Mouse (Mus musculus) stomach, postnatal 0 days (tissue): ENCODE measurements around the gene Oard1. TPM values are rescaled to one million over a fixed set of nuclear protein-coding genes. Genes with fewer than 3 reads are reported as not detected.

Experiments
- ATAC-seq: fragments of 200-750 bp; cut with Nextera tagmentation; 2 replicates; pipeline ENCODE4 v1.8.0; 2017; ENCODE audit not compliant: low FRiP score, low TSS enrichment
- DNase-seq: peaks from one replicate; pipeline ENCODE4 v3.0.0-alpha.2; 2016; ENCODE audit warnings: low spot score
- H3K27ac ChIP-seq: fragments of 300-500 bp; sonication (generic); replicated peaks from 2 replicates; pipeline ENCODE4 v1.5.1; 2014; ENCODE audit warnings: mild to moderate bottlenecking, control low read depth
- H3K27me3 ChIP-seq: fragments of 300-500 bp; sonication (generic); 2 replicates; pipeline ENCODE4 v1.6.1; 2014; ENCODE audit warnings: low read length; ENCODE audit not compliant: control insufficient read depth, insufficient read depth
- H3K36me3 ChIP-seq: fragments of 300-500 bp; sonication (generic); 2 replicates; pipeline ENCODE4 v1.6.1; 2014; ENCODE audit warnings: low read length, mixed read lengths; ENCODE audit not compliant: control insufficient read depth, insufficient read depth
- H3K4me1 ChIP-seq: fragments of 300-500 bp; sonication (generic); replicated peaks from 2 replicates; pipeline ENCODE4 v1.6.1; 2014; ENCODE audit warnings: antibody characterized with exemption; ENCODE audit not compliant: control insufficient read depth, insufficient read depth
- H3K4me2 ChIP-seq: fragments of 300-500 bp; sonication (generic); replicated peaks from 2 replicates; pipeline ENCODE4 v1.6.1; 2014; ENCODE audit warnings: low read depth, mild to moderate bottlenecking, control low read depth, moderate library complexity
- H3K4me3 ChIP-seq: fragments of 300-500 bp; sonication (generic); 2 replicates; pipeline ENCODE4 v1.5.1; 2014; ENCODE audit warnings: low read depth, low read length, control low read depth
- H3K9ac ChIP-seq: fragments of 300-500 bp; sonication (generic); 2 replicates; pipeline ENCODE4 v1.6.1; 2014; ENCODE audit warnings: mild to moderate bottlenecking, low read length, control low read depth, mixed read lengths
- H3K9me3 ChIP-seq: fragments of 300-500 bp; sonication (generic); 2 replicates; pipeline ENCODE4 v1.6.1; 2016; ENCODE audit warnings: low read length; ENCODE audit not compliant: control insufficient read depth
- CTCF ChIP-seq: IDR thresholded peaks from 2 replicates; pipeline ENCODE4 v1.5.1; 2016; ENCODE audit warnings: antibody characterized with exemption, low read depth, mild to moderate bottlenecking, moderate library complexity
- EP300 ChIP-seq: optimal IDR thresholded peaks from 2 replicates; pipeline ENCODE3; 2016; ENCODE audit warnings: antibody characterized with exemption
- WGBS: fragments of 180-500 bp; shearing (Covaris S2); extraction: QIAGEN DNeasy Blood & Tissue Kit; methylation state at CpG from one replicate; pipeline ENCODE4 v1.1.7; 2014; 5-methylcytosine and 5-hydroxymethylcytosine counted together
- polyA plus RNA-seq: library from polyadenylated mRNA; unstranded; fragments of >200 nt; fragmentation: Nextera tagmentation; extraction: Ambion mirVana; gene quantifications from 2 replicates; pipeline ENCODE4 v1.2.1, GENCODE M21; 2015

Oard1 gene
- polyA plus RNA-seq, 1 experiment from 2014 or later, result 42.3 TPM

DNA sequence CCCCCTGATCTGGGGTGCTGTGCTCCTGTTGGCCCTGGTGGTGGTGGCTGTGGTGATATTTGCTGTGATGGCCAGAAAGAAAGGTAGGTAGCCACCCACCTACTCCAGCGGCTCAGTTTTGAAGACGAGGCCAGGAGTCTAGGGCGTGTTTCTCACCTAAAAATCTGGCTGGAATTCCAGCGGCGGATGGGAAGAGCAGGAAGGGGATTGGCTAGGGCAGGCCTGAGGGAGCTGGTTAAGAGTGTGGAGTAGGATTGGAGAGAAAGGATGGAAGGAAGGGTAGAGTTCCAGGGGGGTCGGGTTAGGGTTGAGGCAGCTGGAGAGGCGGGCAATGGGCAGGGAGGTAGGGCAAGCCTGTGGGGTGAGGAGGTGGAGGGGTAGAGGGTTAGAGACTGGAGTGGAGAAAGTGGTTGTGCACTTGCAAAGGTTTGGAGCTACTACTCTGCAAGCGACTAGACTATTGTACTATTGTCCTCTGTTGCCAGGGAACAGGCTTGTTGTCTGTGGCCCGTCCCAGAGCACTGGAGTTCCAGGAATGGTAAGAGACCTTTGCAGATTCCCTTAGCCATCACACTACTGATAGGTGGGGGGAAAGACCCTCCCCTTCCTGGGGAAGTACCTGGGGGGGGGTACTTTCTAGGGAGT lies 44.2 kb upstream of the Oard1 start:
- ATAC-seq, result no peak; the same call in 1 of the 2 replicates
- Histone ChIP-seq H3K4me3 (no peak overlapping the region), H3K27ac (no peak overlapping the region), H3K4me1 (no peaks in the 10 kb centered on the region), H3K27me3 (no peaks in the 10 kb centered on the region), H3K36me3 (no peaks in the 10 kb centered on the region), H3K9ac (no peak overlapping the region), H3K4me2 (no peak overlapping the region), H3K9me3 (no peaks in the 10 kb centered on the region)
- no peak for DNase-seq
- TF ChIP-seq CTCF (no peak), EP300 (no peak)
- WGBS, result 74% methylated on average over 9 of the region's 9 CpGs

- DNase-seq, result no peak
- no peak overlapping the region for H3K9ac ChIP-seq
- no peaks in the 10 kb centered on the region for H3K27me3 ChIP-seq
- ATAC-seq, result peak; percentile 54; the same call in 1 of the 2 replicates
- H3K4me1 ChIP-seq, result no peaks in the 10 kb centered on the region
- H3K9me3 ChIP-seq, result no peaks in the 10 kb centered on the region
- H3K4me2 ChIP-seq, result no peak overlapping the region
- TF ChIP-seq CTCF, result no peak
- no peak for TF ChIP-seq EP300
- H3K4me3 ChIP-seq, result no peak overlapping the region
- no peak overlapping the region for H3K27ac ChIP-seq
- 72% methylated on average over 5 of the region's 5 CpGs for WGBS
- no peaks in the 10 kb centered on the region for H3K36me3 ChIP-seq
Measured at GRCm38 (mm10) chr17:48366806-48367205, 43.0 kb upstream of the Oard1 start.

GRCm38 (mm10) chr17:48371621-48372020 lies 38.2 kb upstream of the Oard1 start:
- no peak for DNase-seq
- Histone ChIP-seq H3K27me3 (no peaks in the 10 kb centered on the region), H3K9me3 (no peaks in the 10 kb centered on the region), H3K36me3 (no peaks in the 10 kb centered on the region), H3K27ac (no peak overlapping the region), H3K4me2 (no peak overlapping the region), H3K4me1 (no peaks in the 10 kb centered on the region), H3K9ac (no peak overlapping the region), H3K4me3 (no peak overlapping the region)
- no peak for TF ChIP-seq CTCF
- no peak for TF ChIP-seq EP300
- ATAC-seq, result no peak

DNA sequence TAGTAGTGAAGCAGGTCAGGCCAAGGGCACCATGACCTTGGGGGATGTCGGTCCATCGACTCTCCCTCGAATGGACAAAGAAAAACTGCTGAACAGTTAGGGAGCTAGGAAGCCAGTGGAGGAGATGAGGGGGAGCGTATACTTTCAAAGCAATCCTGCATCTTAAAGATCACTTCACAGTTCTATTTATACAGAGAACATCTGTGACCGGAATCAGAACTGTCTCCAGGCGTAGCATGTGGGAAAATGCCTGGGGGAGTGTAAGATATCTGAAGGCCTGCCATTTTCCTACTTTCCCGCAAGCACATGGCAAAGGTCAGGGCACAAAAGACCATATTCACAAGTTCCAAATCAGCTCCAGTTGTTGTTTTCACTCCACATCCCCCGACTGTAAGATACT lies 36.8 kb upstream of the Oard1 start:
- Histone ChIP-seq H3K9me3 (no peaks in the 10 kb centered on the region), H3K36me3 (no peaks in the 10 kb centered on the region), H3K27ac (no peak overlapping the region), H3K4me3 (no peak overlapping the region), H3K4me2 (no peak overlapping the region), H3K27me3 (no peaks in the 10 kb centered on the region), H3K4me1 (no peaks in the 10 kb centered on the region), H3K9ac (no peak overlapping the region)
- DNase-seq (no peak), ATAC-seq (no peak)
- 79% methylated on average over 8 of the region's 8 CpGs for WGBS
- TF ChIP-seq EP300 (no peak), CTCF (no peak)

DNA sequence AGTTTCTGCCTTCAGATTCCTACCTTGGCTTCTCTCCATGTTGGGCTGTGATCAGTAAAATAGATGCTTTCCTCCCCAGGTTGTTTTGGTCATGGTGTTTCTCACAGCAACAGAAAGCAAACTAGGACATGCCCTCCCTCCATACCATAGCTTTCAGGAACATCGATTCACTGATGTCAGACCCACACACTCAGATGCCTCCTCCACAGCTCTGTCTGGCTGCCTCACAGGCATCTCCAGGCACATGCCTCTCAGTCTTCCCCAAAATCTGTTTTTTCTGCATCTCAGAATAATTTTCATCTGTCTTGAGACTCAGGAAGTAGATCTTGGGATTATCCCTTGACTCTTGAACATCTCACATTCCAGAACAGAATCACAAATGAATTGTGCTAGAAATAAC lies 33.7 kb upstream of the Oard1 start:
- H3K9me3 ChIP-seq, result no peaks in the 10 kb centered on the region
- no peaks in the 10 kb centered on the region for H3K36me3 ChIP-seq
- no peak overlapping the region for H3K27ac ChIP-seq
- no peak overlapping the region for H3K9ac ChIP-seq
- WGBS, result 85% methylated on average over 1 of the region's 1 CpGs
- no peaks in the 10 kb centered on the region for H3K27me3 ChIP-seq
- DNase-seq, result no peak
- H3K4me3 ChIP-seq, result no peak overlapping the region
- no peak for ATAC-seq
- H3K4me1 ChIP-seq, result no peaks in the 10 kb centered on the region
- TF ChIP-seq CTCF (no peak), EP300 (no peak)
- H3K4me2 ChIP-seq, result no peak overlapping the region

DNA sequence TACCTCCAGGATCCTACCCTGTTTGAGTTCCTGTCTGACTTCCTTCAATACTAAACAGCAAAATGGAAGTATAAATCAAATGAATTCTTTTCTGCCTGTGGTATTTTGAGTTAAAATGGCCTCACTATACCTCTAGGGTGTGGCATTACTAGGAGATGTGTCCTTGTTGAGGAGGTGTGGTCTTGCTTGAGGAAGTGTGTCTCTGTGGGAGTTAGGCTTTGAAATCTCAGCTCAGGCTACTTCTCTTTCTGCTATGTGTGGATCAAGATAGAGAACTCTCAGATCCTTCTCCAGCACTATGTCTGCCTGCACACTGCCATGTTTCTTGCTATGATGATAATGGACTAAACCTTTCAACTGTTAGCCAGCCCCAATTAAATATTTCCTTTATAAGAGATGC lies 30.8 kb upstream of the Oard1 start:
- no peaks in the 10 kb centered on the region for H3K4me1 ChIP-seq
- no peak for DNase-seq
- ATAC-seq, result no peak

More for the DNA sequence above, 30.8 kb upstream of the Oard1 start:
- no peak overlapping the region for H3K27ac ChIP-seq
- no peaks in the 10 kb centered on the region for H3K36me3 ChIP-seq
- TF ChIP-seq EP300 (no peak), CTCF (no peak)
- no peak overlapping the region for H3K9ac ChIP-seq
- no peaks in the 10 kb centered on the region for H3K9me3 ChIP-seq
- no peak overlapping the region for H3K4me3 ChIP-seq
- H3K27me3 ChIP-seq, result no peaks in the 10 kb centered on the region
- H3K4me2 ChIP-seq, result no peak overlapping the region
